Mouse (Mus musculus): ENCODE data around the gene Prickle1. TPM values are rescaled to one million over a fixed set of nuclear protein-coding genes. Genes with fewer than 3 reads are reported as not detected.

The Prickle1 gene
- polyA plus RNA-seq (2014; fragmentation: Illumina TruSeq; extraction: RNeasy Lipid Tissue Mini Kit (QIAGEN cat#74804); ENCODE audit: low read depth, low replicate concordance) = 7.0 TPM

GRCm38 (mm10) chr15:93595746-93596145 lies at the start of gene Prickle1:
Gene Prickle1, minus strand, starts transcription at chr15:93595891.

Other genes starting within 250 kb of the Prickle1 start
- gene Zcrb1, start 197.6 kb downstream of the Prickle1 start, polyA plus RNA-seq (2014; fragmentation: Illumina TruSeq; extraction: RNeasy Lipid Tissue Mini Kit (QIAGEN cat#74804); ENCODE audit: low read depth, low replicate concordance) = 208 TPM
- gene Pphln1, start 197.5 kb downstream of the Prickle1 start, polyA plus RNA-seq (2014; fragmentation: Illumina TruSeq; extraction: RNeasy Lipid Tissue Mini Kit (QIAGEN cat#74804); ENCODE audit: low read depth, low replicate concordance) = 30.9 TPM

All from kidney, adult 10 weeks (tissue).